Mouse (Mus musculus): ENCODE data around the gene 1700023F06Rik.

DNA sequence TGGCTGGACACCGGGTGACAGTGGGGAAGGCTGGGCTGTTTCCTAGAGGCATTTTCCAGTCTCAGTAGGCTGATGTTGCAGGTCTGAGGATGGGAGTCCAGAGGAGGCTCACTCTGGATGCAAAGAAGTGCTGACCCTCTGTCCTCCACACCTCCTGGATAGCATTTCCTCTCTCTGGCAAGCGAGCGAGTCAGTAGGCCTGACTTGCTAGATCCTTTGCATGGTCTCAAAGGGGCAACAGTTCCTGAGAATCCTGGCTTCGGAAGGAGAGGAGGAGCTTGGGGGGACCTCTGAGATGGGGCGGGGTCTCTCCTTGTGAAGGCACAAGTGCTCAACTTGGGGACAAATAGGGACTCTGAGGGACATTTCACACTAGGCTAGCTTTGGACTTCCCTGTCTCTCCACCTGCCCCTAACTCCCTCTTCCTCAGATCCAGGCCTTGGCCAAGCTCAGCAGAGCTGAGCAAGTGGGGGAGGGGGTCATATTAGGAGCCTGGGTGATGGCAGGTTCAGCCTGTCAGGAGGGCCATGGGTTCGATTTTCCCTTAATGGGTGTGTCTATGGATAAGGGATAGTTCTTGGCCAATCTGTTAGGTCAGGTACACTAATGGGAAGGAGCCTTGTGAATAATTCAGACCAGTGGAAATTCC lies 35.8 kb downstream of the 1700023F06Rik start:
- TF ChIP-seq GATA1 (IDR thresholded peaks at IDR 0.05; ENCODE audit: low read length) (no peak), TAL1 (IDR thresholded peaks at IDR 0.05; ENCODE audit: low read length) (no peak)
